In the genomic region with DNA sequence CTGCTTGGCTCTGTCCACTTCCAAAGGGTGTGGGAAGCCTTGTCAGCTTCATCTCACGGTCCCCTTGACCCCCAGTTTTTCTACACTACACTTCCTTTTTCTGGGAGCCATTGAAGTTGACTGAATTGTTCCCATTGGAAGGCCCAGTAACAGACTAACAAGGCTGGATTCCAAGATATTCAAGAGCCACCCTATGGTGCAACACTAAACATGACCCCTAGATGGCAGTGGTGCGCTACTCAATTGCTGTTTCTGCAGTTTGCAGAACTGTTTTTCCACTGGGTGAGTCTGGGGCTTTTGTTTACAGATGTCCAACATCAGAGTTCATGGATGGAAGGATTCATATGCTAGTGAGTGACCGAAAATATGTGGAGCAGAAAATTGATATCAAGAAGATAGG, we compare ENCODE assay signal across 8 mouse cellular contexts.
DNase-seq lines count a peak whose midpoint lies in the region; ATAC-seq and TF ChIP-seq lines count a peak whose summit lies in the region.
"Not testable (repeated sequence)": the region's sequence is repeated elsewhere in the genome, so short reads cannot be mapped to it uniquely, and the experiment has no call there.

No protein-coding gene starts in this region.

- H3K9me3 ChIP-seq in intestine, postnatal 0 days (ENCODE audit: control insufficient read depth) = not testable (repeated sequence)

- not testable (repeated sequence) for H3K9ac ChIP-seq in intestine, postnatal 0 days (ENCODE audit: low read depth, low read length)

- H3K4me1 ChIP-seq in intestine, postnatal 0 days (replicated peaks; ENCODE audit: control insufficient read depth, insufficient read depth, low read length) = not testable (repeated sequence)

- DNase-seq in NIH3T3 (ENCODE audit: low read depth) = peak; percentile 38
- DNase-seq in cerebellum, adult 9-11 months = peak; percentile 27
- peak; percentile 29 to 47 for DNase-seq in frontal cortex, postnatal 25 days (ENCODE audit: low spot score in 2 of 2)
- DNase-seq in left cerebral cortex, postnatal 10 days (ENCODE audit: extremely low spot score in 1 of 2, low spot score in 2 of 2) = peak; percentile 27 to 37
- DNase-seq in right cerebral cortex, postnatal 36 days (ENCODE audit: low spot score in 2 of 2) = peak; percentile 6 to 14
- DNase-seq in urinary bladder, postnatal 36 days (ENCODE audit: low spot score in 2 of 2) = peak; percentile 18 to 25

- not testable (repeated sequence) for H3K36me3 ChIP-seq in intestine, postnatal 0 days (ENCODE audit: control insufficient read depth, insufficient read depth)

- TF ChIP-seq CTCF in intestine, postnatal 0 days (IDR thresholded peaks at IDR 0.05; ENCODE audit: low read depth) = peak; percentile 73

- 42% methylated on average over 3 of the region's 3 CpGs for WGBS in intestine, postnatal 0 days

- intact Hi-C loops in left cerebral cortex, postnatal 10 days (cut with DNase I) = not testable (repeated sequence)

- not testable (repeated sequence) for ATAC-seq in intestine, postnatal 0 days
- ATAC-seq in megakaryocyte progenitor cell, adult 5-6 weeks (replicated peaks; ENCODE audit: poor library complexity) = 0 out of 2 replicates have a peak, but pooled peaks have one; percentile 50

- H3K27ac ChIP-seq in intestine, postnatal 0 days (ENCODE audit: low read depth, low read length) = not testable (repeated sequence)

- not testable (repeated sequence) for H3K27me3 ChIP-seq in intestine, postnatal 0 days (replicated peaks; ENCODE audit: control insufficient read depth, insufficient read depth, low read length)

- H3K4me2 ChIP-seq in intestine, postnatal 0 days (replicated peaks; ENCODE audit: low read depth) = not testable (repeated sequence)

- H3K4me3 ChIP-seq in intestine, postnatal 0 days (ENCODE audit: low read depth, low read length) = not testable (repeated sequence)
